Mouse (Mus musculus) G1E (cell line): ENCODE results near the gene Prcd. TPM values are rescaled to one million over a fixed set of nuclear protein-coding genes. Genes with fewer than 3 reads are reported as not detected.

Experiments
- ATAC-seq: 2 replicates; pipeline ENCODE4 v1.8.0; 2016; ENCODE audit warnings: mild to moderate bottlenecking; ENCODE audit not compliant: insufficient number of reproducible peaks, poor library complexity, low FRiP score, severe bottlenecking; ENCODE audit errors: extremely low read depth
- DNase-seq: peaks from one replicate; pipeline ENCODE4 v3.0.0; 2012; ENCODE audit warnings: low spot score
- H3K27me3 ChIP-seq: 2 replicates; pipeline ENCODE4 v1.6.1; 2012; ENCODE audit warnings: mild to moderate bottlenecking, low read length, inconsistent platforms; ENCODE audit not compliant: insufficient read depth
- H3K36me3 ChIP-seq: replicated peaks from 2 replicates; pipeline ENCODE3; 2012; ENCODE audit warnings: mild to moderate bottlenecking, inconsistent platforms
- H3K4me1 ChIP-seq: 2 replicates; pipeline ENCODE4 v1.6.1; 2012; ENCODE audit warnings: low read depth, low read length, inconsistent platforms, mixed read lengths; ENCODE audit not compliant: insufficient read depth
- H3K4me3 ChIP-seq: 2 replicates; pipeline ENCODE4 v1.5.1; 2012; ENCODE audit warnings: low read depth, mild to moderate bottlenecking, inconsistent platforms, low read length, moderate library complexity, mixed read lengths
- H3K9me3 ChIP-seq: replicated peaks from 2 replicates; pipeline ENCODE4 v1.6.1; 2012; ENCODE audit warnings: inconsistent platforms
- CTCF ChIP-seq: IDR thresholded peaks from 2 replicates; pipeline ENCODE4 v1.5.1; 2012; ENCODE audit warnings: low read depth, low read length, inconsistent platforms, mixed read lengths
- GATA1 ChIP-seq: IDR thresholded peaks from 2 replicates; pipeline ENCODE4 v1.6.1; 2012; ENCODE audit warnings: borderline replicate concordance, low read length, inconsistent platforms, mixed read lengths
- GATA2 ChIP-seq: IDR thresholded peaks from 2 replicates; pipeline ENCODE4 v1.6.1; 2012; ENCODE audit warnings: low read depth, low read length, inconsistent platforms, borderline replicate concordance
- POLR2AphosphoS5 ChIP-seq: IDR thresholded peaks from 2 replicates; pipeline ENCODE4 v1.6.1; 2012; ENCODE audit warnings: low read depth, low read length, inconsistent platforms; ENCODE audit not compliant: insufficient replicate concordance
- TAL1 ChIP-seq: conservative IDR thresholded peaks from 2 replicates; pipeline ENCODE4 v1.6.1; 2012; ENCODE audit warnings: low read depth, low read length, inconsistent platforms, mixed read lengths
- polyA plus RNA-seq: library from polyadenylated mRNA; stranded (reverse); fragments of >175 nt; gene quantifications from 2 replicates; pipeline ENCODE4 v1.2.3, GENCODE M21; 2012
- total RNA-seq, 2 experiments: library from RNA; stranded (forward) in 1 of 2; stranded (reverse) in 1 of 2; fragments of 200-1000 nt in 1 of 2; fragments of >200 nt in 1 of 2; fragmentation: Nextera tagmentation in 1 of 2; gene quantifications; 2 replicates each; pipeline ENCODE4 v1.2.3; 2014 to 2017

Gene Prcd
- total and polyA plus RNA-seq, 3 experiments: 1.5 to 3.2 (median 2.6) TPM

DNA sequence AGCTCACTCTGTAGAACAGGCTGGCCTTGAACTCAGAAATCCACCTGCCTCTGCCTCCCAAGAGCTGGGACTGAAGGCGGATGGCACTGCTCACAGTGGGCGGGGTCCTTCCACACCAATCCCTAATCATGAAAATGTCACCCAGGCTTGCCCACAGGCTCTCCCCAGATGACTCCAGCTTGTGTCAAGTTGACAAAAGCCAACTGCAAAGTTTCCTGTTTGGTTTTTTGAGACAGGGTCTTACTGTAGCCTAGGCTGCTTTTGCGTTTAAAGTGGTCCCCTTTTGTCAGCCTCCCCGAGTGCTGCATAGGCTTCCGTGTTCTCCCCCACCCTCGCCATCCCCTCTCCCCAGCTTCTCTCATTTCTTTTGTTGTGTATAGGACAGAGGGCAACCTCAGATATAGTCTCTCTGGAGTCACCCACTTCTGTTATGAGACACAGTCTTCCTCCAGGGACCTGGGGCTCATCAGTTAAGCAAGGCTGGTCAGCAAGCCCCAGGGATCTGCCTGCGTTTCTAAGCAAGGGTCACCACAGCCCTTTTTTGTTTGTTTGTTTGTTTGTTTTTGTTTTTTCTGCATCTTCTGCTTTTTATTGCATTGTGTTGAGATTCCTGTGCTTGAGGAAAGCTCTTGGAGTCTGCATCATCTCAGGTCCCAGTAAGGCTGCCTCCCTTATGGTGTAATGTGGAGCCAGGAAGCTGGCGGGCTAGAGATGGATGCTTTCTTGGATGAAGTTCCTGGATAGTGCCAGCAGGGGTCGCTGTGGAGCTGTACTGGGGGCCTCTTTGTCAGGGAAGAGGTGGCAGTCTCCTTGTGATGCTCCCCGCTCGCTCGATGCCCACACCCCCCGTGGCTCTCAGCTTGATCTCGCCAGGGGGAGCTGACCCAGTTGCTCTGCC lies 10.4 kb upstream of the Prcd start:
- TF ChIP-seq GATA2 (no peak), CTCF (peak; percentile 87), GATA1 (no peak)
- H3K9me3 ChIP-seq: peaks cover 6% of the 10 kb centered on the region
- no peaks in the 10 kb centered on the region for H3K36me3 ChIP-seq
- ATAC-seq: peak; percentile 40; the same call in 1 of the 2 replicates
- DNase-seq: peak; percentile 76
- peaks cover 43% of the 10 kb centered on the region for H3K4me1 ChIP-seq
- peaks cover 39% of the 10 kb centered on the region for H3K27me3 ChIP-seq
- H3K4me3 ChIP-seq: no peak overlapping the region

GRCm38 (mm10) chr11:116643579-116644224 lies 9.6 kb upstream of the Prcd start:
- no peak for DNase-seq
- Histone ChIP-seq H3K4me1 (peaks cover 51% of the 10 kb centered on the region), H3K4me3 (no peak overlapping the region), H3K27me3 (peaks cover 36% of the 10 kb centered on the region), H3K36me3 (no peaks in the 10 kb centered on the region), H3K9me3 (peaks cover 2% of the 10 kb centered on the region)
- ATAC-seq: no peak
- TF ChIP-seq POLR2AphosphoS5: no peak
- no peak for TF ChIP-seq GATA2
- no peak for TF ChIP-seq CTCF
- TF ChIP-seq GATA1: no peak
- no peak for TF ChIP-seq TAL1

- H3K27me3 ChIP-seq: peaks cover 43% of the 10 kb centered on the region
- H3K4me3 ChIP-seq: no peak overlapping the region
- H3K4me1 ChIP-seq: peaks cover 59% of the 10 kb centered on the region
- no peaks in the 10 kb centered on the region for H3K9me3 ChIP-seq
- DNase-seq (no peak), ATAC-seq (no peak)
- TF ChIP-seq TAL1: no peak
- no peak for TF ChIP-seq POLR2AphosphoS5
- no peak for TF ChIP-seq GATA1
- no peak for TF ChIP-seq GATA2
- no peak for TF ChIP-seq CTCF
- H3K36me3 ChIP-seq: no peaks in the 10 kb centered on the region
These were observed 8.9 kb upstream of the Prcd start for GRCm38 (mm10) chr11:116644225-116645112.

DNA sequence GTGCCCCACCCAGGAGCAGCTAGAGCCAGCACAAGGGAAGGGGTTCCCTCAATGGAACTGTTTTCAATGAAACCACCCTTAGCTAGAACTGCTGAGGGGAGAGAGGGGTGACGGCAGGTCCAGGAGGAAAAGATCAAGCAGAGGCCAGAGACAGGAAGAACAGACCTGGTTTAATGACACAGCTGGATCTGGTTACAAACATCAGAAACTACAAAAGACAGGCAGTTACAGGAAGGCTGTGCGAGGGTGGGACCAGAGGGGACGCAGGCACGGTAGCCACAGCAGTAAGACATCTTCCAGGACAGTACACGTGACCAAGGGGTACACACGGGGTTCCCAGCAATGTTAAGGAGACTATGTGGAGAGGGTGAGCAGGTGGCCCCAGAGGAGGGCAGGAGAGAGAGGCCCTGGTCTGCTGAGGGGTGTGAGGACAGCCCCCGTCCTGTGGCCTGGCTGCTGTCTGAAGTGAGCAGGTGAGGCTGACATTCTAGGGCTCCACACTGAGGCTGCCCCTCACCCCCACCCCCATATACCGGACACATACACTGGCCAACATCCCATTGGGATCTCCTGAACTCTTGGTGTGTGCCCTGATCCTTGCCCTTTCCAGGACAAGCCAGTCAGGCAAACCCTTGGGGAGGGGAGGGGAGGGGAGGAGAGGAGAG lies 7.8 kb upstream of the Prcd start:
- H3K4me3 ChIP-seq: peak overlapping the region; percentile 11; the same call in 1 of the 2 replicates
- DNase-seq (no peak), ATAC-seq (no peak)
- H3K27me3 ChIP-seq: peaks cover 45% of the 10 kb centered on the region
- H3K4me1 ChIP-seq: peaks cover 62% of the 10 kb centered on the region
- H3K36me3 ChIP-seq: no peaks in the 10 kb centered on the region
- no peak for TF ChIP-seq GATA1
- TF ChIP-seq TAL1: no peak
- TF ChIP-seq GATA2: no peak
- TF ChIP-seq CTCF: no peak
- no peak for TF ChIP-seq POLR2AphosphoS5
- no peaks in the 10 kb centered on the region for H3K9me3 ChIP-seq

- Histone ChIP-seq H3K4me3 (no peak overlapping the region; the same call in 1 of the 2 replicates), H3K36me3 (no peaks in the 10 kb centered on the region), H3K9me3 (no peaks in the 10 kb centered on the region), H3K27me3 (peaks cover 42% of the 10 kb centered on the region), H3K4me1 (peaks cover 61% of the 10 kb centered on the region)
- no peak for ATAC-seq
- no peak for DNase-seq
- TF ChIP-seq POLR2AphosphoS5 (no peak), CTCF (no peak)
These were observed 7.2 kb upstream of the Prcd start for GRCm38 (mm10) chr11:116646136-116646535.
